18 mouse cellular contexts compared by ENCODE assay signal in genomic region chr6:67023729-67024128, GRCm38 (mm10).
"Had no signal": no experiment of that assay in that cellular context is flagged by ENCODE, and none has a peak within 500 bp of the region (broad histone marks: within the 10 kb centered on the region; RNA-seq: fewer than 3 reads in every experiment).

No protein-coding gene starts in this region.

- H3K9ac ChIP-seq: limb, embryonic 13.5 days; liver, embryonic 12.5 days; liver, embryonic 15.5 days; lung, embryonic 15.5 days; midbrain, embryonic 13.5 days had no signal

- H3K36me3 ChIP-seq: limb, embryonic 10.5 days; limb, embryonic 13.5 days; liver, embryonic 15.5 days; midbrain, embryonic 13.5 days had no signal

- H3K9me3 ChIP-seq: limb, embryonic 10.5 days; limb, embryonic 13.5 days; liver, embryonic 12.5 days; liver, embryonic 15.5 days; lung, embryonic 15.5 days; midbrain, embryonic 13.5 days had no signal

- H3K27me3 ChIP-seq: limb, embryonic 13.5 days; liver, embryonic 12.5 days; liver, embryonic 15.5 days; lung, embryonic 15.5 days; midbrain, embryonic 13.5 days had no signal

- H3K27ac ChIP-seq: layer of hippocampus, adult 2 months; limb, embryonic 10.5 days; limb, embryonic 13.5 days; liver, embryonic 12.5 days; liver, embryonic 15.5 days; lung, embryonic 15.5 days; midbrain, embryonic 13.5 days had no signal

- H3K4me3 ChIP-seq: layer of hippocampus, adult 2 months; limb, embryonic 10.5 days; limb, embryonic 13.5 days; liver, embryonic 12.5 days; liver, embryonic 15.5 days; lung, embryonic 15.5 days; midbrain, embryonic 13.5 days had no signal

- DNase-seq: kidney, adult 9 months; kidney, postnatal 25 days; layer of hippocampus, adult 9-11 months; liver; lung, adult 18-20 months; lung, postnatal 14 days; lung, postnatal 4 days; thymus, adult 18-20 months; thymus, postnatal 4 days had no signal

- H3K4me2 ChIP-seq: limb, embryonic 13.5 days; liver, embryonic 12.5 days; liver, embryonic 15.5 days; lung, embryonic 15.5 days; midbrain, embryonic 13.5 days had no signal

- H3K4me1 ChIP-seq: limb, embryonic 13.5 days; lung, embryonic 15.5 days; midbrain, embryonic 13.5 days had no signal

- ATAC-seq: inflammation-experienced regulatory T-cells, adult 6 months; intestine, embryonic 16.5 days; liver, embryonic 12.5 days; midbrain, embryonic 13.5 days had no signal
